Mouse (Mus musculus) bone marrow macrophage, adult 2 months (primary cell): Measurements from ENCODE around the gene Ccdc24.

Experiments used
- CTCF ChIP-seq: IDR thresholded peaks from 2 replicates; pipeline ENCODE4 v1.5.1; 2012; ENCODE audit warnings: low read depth, mild to moderate bottlenecking, low read length, moderate library complexity
- POLR2A ChIP-seq: IDR thresholded peaks from 2 replicates; pipeline ENCODE4 v1.6.1; 2012; ENCODE audit warnings: mild to moderate bottlenecking, low read depth, low read length, borderline replicate concordance

DNA sequence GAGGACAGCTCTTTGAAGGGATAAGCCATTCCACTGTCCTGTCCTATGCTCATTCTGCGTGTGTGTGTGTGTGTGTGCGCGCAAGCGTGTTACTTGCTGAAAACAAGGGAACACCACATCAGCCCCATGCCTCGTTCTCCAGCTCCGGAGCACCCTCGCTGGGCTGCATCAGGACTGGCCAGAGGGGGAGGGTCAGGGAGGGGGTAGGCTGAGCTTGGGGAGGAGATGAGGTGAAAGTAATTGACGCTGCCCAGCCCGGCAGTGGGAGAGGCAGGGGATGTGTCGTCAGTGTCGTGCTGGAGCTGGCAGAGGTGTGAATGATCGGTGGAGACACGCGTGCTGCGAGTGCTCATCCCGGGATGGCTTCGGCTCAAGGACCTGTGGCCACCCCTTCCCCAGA lies 23.3 kb downstream of the Ccdc24 start:
- TF ChIP-seq CTCF (no peak), POLR2A (no peak)
